Mouse (Mus musculus) gonadal fat pad, adult 2 months (tissue): ENCODE results near the gene Pyroxd1. TPM values are rescaled to one million over a fixed set of nuclear protein-coding genes. Genes with fewer than 3 reads are reported as not detected.
"Not testable (repeated sequence)": the region's sequence is repeated elsewhere in the genome, so short reads cannot be mapped to it uniquely, and the experiment has no call there.

ENCODE experiments used
- DNase-seq: peaks from one replicate; pipeline ENCODE4 v3.0.0-alpha.2; 2012; ENCODE audit warnings: low read depth
- polyA plus RNA-seq: library from polyadenylated mRNA; depleted of rRNA; stranded (reverse); fragments of >200 nt; gene quantifications from 2 replicates; pipeline ENCODE4 v1.2.3, GENCODE M21; 2012; rRNA removed

Gene Pyroxd1
- polyA plus RNA-seq, result 6.2 and 6.6 TPM in 2 replicates

GRCm38 (mm10) chr6:142345440-142346038 lies at the start of gene Pyroxd1:
Gene Pyroxd1 (plus strand): TSS chr6:142345654.
- no peak for DNase-seq

- DNase-seq, result no peak
Measured at GRCm38 (mm10) chr6:142298098-142298497, 47.4 kb upstream of the Pyroxd1 start, which contains the start of gene Iapp. Gene Iapp (plus strand): TSS chr6:142298423.

GRCm38 (mm10) chr6:142305076-142305475 lies 40.4 kb upstream of the Pyroxd1 start:
- DNase-seq, result no peak

- no peak for DNase-seq
Measured at GRCm38 (mm10) chr6:142314285-142314684, 31.2 kb upstream of the Pyroxd1 start.

DNA sequence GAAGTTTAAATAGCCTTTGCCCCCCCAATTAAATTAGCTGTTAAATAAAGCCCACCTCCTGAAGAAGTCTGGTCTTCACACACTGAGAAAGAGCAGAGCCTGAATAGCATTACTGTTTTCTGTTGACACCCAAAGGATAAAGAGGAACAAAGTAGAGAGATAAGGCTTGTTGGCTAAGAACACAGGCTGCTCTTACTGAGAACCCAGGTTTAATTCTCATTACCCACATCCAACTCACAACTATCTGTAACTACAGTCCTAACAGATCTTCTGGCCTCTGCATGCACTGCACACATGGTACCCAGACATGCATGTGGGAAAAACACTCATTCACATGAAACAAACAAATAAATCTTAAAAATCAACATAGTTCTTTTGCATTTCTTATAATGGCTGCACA lies 28.3 kb upstream of the Pyroxd1 start:
- no peak for DNase-seq

GRCm38 (mm10) chr6:142322881-142323280 lies 22.6 kb upstream of the Pyroxd1 start, which contains the start of gene Slco1a5:
Gene Slco1a5 (minus strand): TSS chr6:142322981.
- no peak for DNase-seq

DNA sequence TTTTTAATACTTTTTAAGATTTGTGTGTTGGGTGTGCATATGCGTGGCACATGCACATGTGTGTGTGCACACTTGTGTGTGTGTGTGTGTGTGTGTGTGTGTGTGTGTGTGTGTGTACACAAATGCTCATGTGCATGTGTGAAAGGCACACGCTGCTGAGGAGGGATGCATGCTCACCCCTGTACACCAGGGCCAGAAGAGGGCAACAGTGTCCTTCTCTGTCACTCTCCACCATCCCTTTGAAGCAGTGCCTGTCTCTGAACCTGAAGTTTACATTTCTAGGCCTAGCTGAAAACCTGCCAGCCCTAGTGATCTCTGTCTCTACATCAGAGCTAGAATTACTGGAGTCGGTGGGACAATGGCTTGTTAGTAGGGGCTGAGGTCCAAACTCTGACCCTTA lies 18.9 kb upstream of the Pyroxd1 start:
- no peak for DNase-seq

DNA sequence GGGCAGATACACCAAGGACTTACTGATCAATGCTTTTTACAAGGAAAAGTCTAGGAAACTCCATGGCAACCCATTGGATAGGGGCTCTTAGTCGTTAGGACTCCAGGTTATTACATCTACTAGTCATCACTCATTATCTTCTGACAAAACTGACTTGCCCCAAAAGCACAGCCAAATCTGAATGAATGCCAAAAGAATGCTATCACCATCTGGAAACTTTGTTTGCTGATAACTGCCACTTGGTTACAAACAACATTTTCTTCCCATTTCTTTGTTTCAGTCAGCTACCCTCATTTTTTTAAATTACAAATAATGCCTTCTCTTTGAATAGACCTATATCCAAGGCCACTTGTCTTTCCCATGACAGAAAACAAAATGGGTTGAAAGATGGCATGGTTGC lies 16.3 kb upstream of the Pyroxd1 start:
- no peak for DNase-seq

GRCm38 (mm10) chr6:142338961-142339360 lies 6.5 kb upstream of the Pyroxd1 start:
- no peak for DNase-seq

- DNase-seq, result no peak
Measured at GRCm38 (mm10) chr6:142339576-142339975, 5.9 kb upstream of the Pyroxd1 start.

- no peak for DNase-seq
Measured at GRCm38 (mm10) chr6:142343561-142343960, 1.9 kb upstream of the Pyroxd1 start.

DNA sequence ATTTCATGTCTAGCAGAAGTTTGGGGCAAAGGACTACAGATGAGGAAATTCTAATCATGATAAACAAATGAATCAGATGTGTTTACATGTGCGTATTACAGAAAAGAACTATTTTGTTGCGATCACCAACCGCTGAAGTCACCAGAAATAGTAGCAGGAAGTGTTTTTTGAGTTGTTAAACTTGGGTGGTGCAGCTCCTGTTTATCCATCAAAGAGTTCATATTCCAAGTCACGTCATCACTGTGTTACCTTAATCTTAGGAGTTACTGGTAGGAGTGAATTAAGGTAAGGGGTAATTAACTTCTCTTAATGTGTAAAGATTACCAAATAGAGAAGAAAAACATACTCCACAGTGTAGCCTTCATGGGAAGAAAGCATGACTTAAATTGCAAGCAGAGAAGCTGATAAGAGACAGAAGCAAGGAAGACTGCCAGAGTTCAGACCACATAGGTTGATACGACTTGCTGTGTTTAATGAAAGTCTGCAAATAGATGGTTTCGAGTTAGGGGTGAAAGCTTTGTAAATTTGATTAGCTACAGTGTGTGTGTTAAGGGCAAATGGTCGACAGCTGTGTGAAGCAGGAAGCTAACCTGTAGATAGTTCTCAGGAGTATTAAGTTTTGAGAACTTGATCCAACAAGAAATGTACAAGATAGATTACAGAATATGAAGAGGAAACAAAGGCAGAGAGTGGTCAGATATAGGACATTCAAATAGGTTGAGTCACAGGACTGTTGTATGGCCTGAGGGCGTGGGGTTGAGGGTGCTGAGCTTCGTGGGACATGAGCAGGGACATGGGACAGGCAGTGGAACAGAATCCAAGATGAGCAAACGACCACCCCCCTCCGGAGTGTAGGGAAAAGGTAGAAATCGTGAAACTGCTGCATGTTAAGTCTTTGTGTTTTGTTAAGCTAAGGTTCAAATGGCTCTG lies 992 bp downstream of the Pyroxd1 start:
- DNase-seq, result no peak

DNA sequence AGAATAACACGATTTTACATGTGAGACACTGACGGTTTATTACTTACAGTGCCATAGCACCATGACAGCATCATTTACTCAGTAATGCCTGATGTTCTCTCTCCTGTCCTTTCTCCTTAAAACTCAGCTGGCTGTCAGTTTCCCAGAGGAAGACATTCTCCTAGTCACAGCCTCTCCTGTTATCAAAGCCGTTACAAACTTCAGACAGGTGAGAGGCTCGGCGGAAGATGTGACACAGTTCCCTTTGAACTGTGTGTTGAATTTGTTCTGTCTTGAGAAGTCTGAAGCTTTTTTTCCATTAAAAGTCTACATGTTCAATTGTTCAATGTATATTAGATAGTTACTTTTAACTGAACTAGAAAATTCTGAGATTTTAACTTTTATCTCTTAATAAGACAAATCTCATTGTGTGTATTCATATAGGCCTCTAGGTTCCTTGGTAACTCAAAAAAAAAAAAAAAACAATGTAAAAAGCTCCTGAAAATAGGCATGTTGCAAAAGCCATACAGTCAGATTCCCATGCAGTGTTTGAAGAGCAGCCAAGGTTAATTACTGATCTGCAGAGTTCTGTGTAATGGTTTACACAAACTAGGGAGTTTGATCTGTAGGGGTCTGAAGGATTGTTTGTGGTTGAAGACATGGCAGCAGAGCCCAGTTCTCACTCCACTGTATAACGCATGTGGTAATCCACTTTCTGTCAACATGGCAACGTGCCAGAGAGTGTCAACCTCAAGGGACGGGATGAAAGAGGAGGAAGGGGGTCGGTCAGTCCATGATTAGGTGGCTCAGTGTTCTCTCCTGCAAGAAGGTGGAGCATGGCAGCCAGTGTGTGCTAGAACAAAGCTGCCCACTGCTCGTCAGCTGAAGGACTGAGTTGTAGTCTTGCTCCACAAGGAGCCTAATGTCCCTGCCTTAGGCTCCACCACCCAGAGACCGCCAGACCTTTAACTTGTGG lies 2.3 kb downstream of the Pyroxd1 start:
- no peak for DNase-seq

DNA sequence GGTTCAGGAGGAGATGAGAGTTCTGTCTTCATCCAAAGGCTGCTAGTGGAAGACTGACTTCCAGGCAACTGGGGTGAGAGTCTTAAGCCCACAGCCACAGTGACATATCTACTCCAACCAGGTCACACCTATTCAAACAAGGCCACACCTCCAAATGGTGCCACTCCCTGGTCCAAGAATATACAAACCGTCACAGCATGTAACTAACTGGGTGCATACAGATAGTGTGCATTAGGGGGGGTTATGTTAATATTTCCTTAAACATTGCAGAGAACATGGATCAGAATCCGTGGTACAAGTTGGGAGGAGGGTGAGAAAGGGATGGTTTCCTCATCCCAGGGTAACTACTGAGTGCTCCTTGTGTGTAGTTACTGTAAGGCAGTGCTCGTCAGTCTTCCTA lies 6.6 kb downstream of the Pyroxd1 start:
- not testable (repeated sequence) for DNase-seq

DNA sequence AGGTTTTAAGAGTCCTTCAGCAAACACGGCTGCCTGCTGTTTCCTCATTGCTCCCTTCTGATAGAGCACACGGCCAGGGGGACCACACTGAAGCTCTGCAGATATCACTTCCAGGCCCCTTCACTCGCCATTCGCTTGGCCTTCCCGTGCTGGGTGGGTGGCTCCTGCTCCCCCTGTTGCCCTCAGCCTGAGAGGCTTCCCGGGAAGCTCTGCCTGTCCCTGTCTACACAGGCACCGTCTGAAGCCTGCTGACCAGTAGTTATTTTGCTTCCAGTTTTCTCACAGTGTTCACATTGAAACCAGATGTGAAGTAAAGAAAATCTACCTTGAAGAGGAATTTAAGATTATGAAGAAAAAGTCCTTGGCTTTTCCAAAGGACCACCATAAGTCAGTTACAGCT lies 11.7 kb downstream of the Pyroxd1 start:
- no peak for DNase-seq

DNA sequence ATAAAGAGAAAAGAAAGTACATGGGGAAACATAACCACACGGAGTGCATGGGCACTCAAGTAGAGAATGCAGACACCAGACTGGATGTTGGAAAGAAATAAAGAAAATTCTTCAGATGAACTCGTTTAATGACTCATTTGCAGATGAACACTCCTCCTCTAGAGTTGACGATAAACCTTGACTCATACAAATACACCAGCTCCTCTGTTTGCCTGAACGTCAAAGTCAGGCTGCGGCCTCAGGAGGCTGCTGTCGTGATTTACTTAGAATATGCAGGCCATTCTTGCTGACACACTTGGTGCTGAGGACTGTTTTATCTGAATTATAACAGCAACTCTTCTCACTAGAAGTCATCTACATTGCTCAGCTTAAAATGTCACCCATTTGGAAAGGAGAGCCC lies 16.6 kb downstream of the Pyroxd1 start:
- DNase-seq, result no peak

- DNase-seq, result no peak
Measured at GRCm38 (mm10) chr6:142363019-142363576, 17.6 kb downstream of the Pyroxd1 start.

DNA sequence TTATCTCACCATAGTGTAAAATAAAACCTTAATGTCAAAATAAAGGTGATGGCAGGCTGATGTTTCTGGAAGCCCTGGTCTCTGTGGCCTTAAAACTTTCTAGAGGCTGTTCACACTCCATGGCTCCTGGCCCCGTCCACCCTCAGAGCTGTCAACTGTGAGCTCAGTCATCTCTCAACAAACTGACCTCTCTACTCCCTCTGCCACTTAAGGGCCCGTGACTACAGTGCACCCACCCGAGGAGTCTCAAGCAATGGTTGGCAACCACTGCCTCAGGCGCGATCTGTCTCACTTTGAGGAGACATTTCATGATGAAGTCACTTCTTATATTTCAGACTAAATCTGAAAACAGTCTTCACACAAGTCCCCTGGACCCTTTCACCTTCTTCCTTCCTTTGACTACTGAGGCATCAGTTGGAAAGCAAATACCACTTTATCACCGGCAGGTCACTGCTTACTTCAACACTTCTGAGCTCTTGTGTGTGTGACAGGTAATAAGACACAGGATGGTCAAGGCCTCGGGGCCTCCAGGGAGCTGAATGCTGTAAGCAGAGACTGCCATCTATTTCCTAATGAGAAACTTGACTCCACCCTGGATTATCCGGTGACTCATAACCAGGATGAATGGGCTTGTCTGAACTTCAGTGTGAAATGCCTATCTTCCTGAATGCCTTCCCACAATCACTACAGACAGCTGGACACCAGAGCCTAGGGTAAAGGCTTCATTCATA lies 20.5 kb downstream of the Pyroxd1 start:
- peak; percentile 30 for DNase-seq

- DNase-seq, result no peak
Measured at GRCm38 (mm10) chr6:142366473-142367018, 21.1 kb downstream of the Pyroxd1 start.

DNA sequence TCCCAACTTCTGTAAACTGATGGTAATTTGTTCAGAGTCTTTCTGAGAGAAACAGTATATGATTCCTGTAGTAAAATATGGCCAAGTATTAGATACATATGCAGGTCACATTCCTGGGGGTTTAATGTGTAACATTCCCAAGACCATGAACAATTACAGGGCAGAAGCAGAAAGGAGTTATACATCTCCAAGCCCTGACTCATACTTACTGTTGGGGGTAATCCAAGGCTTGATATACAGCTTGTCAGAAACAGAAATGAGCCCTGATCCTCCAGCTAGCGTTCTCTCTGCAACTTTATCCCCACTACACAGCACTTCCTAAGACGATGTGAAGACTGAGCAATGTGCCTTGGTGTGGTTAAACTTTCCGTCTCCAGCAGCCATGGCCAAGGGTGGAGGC lies 22.1 kb downstream of the Pyroxd1 start:
- DNase-seq, result no peak

DNA sequence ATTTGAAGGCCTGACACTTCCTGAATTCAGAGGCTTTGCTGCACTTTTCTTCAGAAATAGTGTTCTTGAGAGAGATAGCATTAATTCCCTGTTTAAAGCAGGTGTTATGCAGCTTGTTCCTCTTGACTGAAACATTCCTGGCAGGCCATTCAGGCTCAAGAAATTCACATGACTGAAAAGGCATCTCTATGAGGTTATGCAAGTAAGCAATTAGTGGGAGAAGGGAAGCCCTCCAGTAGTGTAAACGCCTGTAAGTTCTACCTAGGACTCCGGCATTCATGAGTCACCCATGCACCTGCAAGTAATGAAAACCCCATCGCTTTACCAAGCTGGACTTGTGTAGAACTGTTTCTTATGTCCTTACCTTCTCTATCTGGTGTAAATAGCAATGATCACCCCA lies 24.1 kb downstream of the Pyroxd1 start:
- no peak for DNase-seq
